Mouse (Mus musculus): ENCODE measurements around the gene Birc3.

GRCm38 (mm10) chr9:7868838-7869491, 4.0 kb downstream of the Birc3 start:
- TF ChIP-seq POLR2A (IDR thresholded peaks at IDR 0.05; ENCODE audit: control insufficient read depth, low read depth, low read length) (no peak), CTCF (IDR thresholded peaks at IDR 0.05; ENCODE audit: control insufficient read depth, insufficient read depth, insufficient replicate concordance, low read depth, low read length) (no peak)
